Mouse (Mus musculus): ENCODE data around the gene Siglech. TPM values are rescaled to one million over a fixed set of nuclear protein-coding genes. Genes with fewer than 3 reads are reported as not detected.

The Siglech gene
- polyA plus RNA-seq, 1 experiment = 1.5 TPM

DNA sequence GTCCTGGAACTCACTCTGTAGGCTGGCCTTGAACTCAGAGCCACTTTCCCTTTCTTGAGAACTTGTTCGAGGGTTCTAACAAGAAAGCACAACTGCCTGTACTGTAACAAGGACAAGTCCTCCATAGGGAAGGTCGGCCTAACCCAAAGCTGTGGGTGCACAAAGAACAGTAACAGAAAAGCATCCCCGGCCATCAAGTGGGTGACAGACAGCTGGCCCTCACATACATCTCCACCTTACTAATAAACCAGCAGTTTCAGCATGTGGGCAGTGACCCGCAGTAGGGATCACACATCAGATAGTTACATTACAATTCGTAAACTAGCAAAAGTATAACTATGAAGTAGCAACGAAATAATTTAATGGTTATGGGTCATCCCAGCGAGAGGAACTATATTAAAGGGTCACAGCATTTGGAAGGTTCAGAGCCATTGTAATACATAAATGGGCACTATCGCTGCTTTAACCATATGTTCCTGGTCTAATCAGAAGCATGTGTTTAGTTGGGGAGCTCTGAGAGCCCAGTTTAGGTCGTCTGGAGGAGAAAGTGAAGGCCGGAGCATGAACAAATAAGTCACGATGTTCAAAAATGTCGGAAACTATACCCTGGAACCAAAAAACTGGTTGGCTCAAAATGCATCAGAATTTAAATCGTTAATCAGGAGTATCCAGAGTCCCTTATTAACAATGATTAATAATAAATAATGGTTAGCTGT lies 25.4 kb downstream of the Siglech start:
- peaks cover 14% of the 10 kb centered on the region for H3K36me3 ChIP-seq (ENCODE audit: control insufficient read depth, insufficient read depth, low read length)
- peak overlapping the region; percentile 86 for H3K4me3 ChIP-seq (ENCODE audit: low read depth, low read length)
- no peak overlapping the region for H3K27ac ChIP-seq (ENCODE audit: insufficient read depth, low read depth, low read length)
- 37% methylated on average over 13 of the region's 13 CpGs for WGBS
- peaks cover 2% of the 10 kb centered on the region; the same call in 1 of the 2 replicates for H3K4me1 ChIP-seq (ENCODE audit: control insufficient read depth, insufficient read depth, insufficient read length, low read length)
- TF ChIP-seq POLR2A (IDR thresholded peaks at IDR 0.05; ENCODE audit: low read depth, low read length) (no peak), CTCF (IDR thresholded peaks at IDR 0.05; ENCODE audit: extremely low read depth, insufficient read length, insufficient replicate concordance, low read depth, low read length) (no peak)
- H3K27me3 ChIP-seq (ENCODE audit: control insufficient read depth, insufficient read depth, low read length) = no peaks in the 10 kb centered on the region

DNA sequence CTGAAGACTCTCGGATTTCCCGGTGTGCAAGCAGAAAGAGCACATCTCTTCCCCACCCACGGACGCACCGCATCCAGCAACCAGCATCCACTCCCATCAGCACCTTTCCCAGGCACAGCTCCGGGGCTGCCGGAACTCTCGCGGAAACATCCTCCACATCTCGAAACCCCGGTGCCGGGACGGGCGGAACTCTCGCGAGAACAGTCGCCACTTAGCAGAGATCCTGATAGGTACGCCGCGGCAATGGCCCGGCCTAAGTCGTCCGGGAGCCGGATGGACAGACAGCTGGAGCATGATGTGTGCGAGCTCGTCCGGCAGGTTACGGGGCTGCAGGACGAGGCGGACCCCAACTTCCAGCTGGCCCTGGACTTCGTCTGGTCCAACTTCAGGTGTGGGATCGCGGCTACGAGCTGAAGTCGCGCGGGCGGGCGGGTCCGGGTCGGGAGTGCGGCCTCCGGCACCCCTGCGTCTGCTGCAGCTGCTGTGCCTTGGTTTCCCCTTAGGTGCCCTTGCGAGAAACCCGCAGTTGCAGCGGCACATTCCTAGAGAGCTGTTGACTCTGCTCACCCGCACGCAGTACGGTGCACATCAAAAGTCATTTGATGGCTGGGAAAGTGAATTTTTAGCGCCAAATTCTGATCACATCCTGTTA lies 26.1 kb downstream of the Siglech start, which contains the start of gene Tubgcp5:
TSS of gene Tubgcp5 (plus strand) at position 203 of the 652 bp plus-strand sequence.
- H3K27me3 ChIP-seq (ENCODE audit: control insufficient read depth, insufficient read depth, low read length) = no peaks in the 10 kb centered on the region
- H3K4me1 ChIP-seq (ENCODE audit: control insufficient read depth, insufficient read depth, insufficient read length, low read length) = peaks cover 2% of the 10 kb centered on the region; the same call in 1 of the 2 replicates
- H3K36me3 ChIP-seq (ENCODE audit: control insufficient read depth, insufficient read depth, low read length) = peaks cover 18% of the 10 kb centered on the region
- H3K27ac ChIP-seq (ENCODE audit: insufficient read depth, low read depth, low read length) = no peak within 1 kb of the TSS
- WGBS = under 1% methylated on average over 51 of the region's 51 CpGs
- TF ChIP-seq CTCF (IDR thresholded peaks at IDR 0.05; ENCODE audit: extremely low read depth, insufficient read length, insufficient replicate concordance, low read depth, low read length) (no peak), POLR2A (IDR thresholded peaks at IDR 0.05; ENCODE audit: low read depth, low read length) (peak; percentile 84)
- H3K4me3 ChIP-seq (ENCODE audit: low read depth, low read length) = peak within 1 kb of the TSS; percentile 86

DNA sequence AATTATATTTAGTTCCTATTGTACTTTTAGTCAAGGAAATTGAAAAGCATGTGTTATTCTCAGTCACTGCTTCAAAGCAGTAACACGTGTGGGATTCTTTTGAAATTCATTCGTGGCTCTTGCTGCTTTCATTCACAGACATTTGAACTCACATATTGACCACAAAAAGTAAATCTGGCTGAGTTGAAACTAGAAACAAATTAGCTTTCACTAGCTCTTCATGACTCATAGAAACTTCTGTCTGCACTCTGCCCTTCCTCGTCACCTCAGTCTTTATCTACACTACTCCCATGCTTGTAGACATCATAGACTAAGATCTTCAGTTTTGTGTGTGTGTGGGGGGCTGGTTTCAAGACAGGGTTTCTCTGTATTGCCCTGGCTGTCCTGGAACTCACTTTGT lies 32.0 kb downstream of the Siglech start:
- Histone ChIP-seq H3K4me3 (ENCODE audit: low read depth, low read length) (no peak overlapping the region), H3K27me3 (ENCODE audit: control insufficient read depth, insufficient read depth, low read length) (no peaks in the 10 kb centered on the region), H3K27ac (ENCODE audit: insufficient read depth, low read depth, low read length) (no peak overlapping the region), H3K36me3 (ENCODE audit: control insufficient read depth, insufficient read depth, low read length) (peaks cover 43% of the 10 kb centered on the region), H3K4me1 (ENCODE audit: control insufficient read depth, insufficient read depth, insufficient read length, low read length) (no peaks in the 10 kb centered on the region)
- TF ChIP-seq POLR2A (IDR thresholded peaks at IDR 0.05; ENCODE audit: low read depth, low read length) (no peak), CTCF (IDR thresholded peaks at IDR 0.05; ENCODE audit: extremely low read depth, insufficient read length, insufficient replicate concordance, low read depth, low read length) (no peak)
- 86% methylated on average over 3 of the region's 3 CpGs for WGBS

DNA sequence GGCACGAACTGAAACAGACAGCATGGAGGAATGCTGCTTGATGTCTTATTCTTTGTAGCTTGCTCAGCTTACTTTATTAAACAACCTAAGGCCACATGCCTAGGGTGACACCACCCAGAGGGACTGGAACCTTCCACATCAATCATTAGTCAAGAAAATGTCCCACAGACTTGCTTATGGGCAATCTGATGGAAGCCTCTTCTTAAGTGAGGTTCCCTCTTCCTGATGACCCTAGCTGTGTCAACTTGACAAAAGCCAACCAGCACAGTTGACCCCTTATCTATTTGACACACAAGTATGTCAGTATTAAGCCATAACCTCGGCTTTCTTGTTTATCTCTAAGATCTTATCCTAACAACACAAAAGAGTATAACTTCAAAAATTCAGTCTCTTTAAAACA lies 42.0 kb downstream of the Siglech start:
- peaks cover 53% of the 10 kb centered on the region for H3K36me3 ChIP-seq (ENCODE audit: control insufficient read depth, insufficient read depth, low read length)
- no peaks in the 10 kb centered on the region for H3K27me3 ChIP-seq (ENCODE audit: control insufficient read depth, insufficient read depth, low read length)

DNA sequence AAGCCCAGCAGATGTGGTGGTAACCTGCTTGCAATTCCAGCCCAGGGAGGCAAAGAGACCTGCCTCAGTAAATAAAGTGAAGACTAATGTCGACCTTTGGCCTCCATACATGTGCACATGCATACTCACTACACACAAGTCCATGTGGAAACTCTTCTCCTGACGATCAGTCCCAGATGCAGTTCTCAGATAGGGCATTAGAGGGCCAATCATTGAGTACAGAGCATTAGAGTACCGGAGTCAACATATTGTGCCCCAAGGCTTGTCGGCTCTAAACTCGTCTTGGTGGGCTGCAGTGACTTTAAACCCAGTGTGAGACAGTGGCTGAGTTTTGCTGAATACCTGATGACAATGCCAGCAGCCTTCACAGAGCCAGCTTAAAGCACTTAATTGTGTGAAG lies 56.5 kb downstream of the Siglech start:
- Histone ChIP-seq H3K36me3 (ENCODE audit: control insufficient read depth, insufficient read depth, low read length) (peaks cover 33% of the 10 kb centered on the region), H3K4me3 (ENCODE audit: low read depth, low read length) (no peak overlapping the region), H3K27me3 (ENCODE audit: control insufficient read depth, insufficient read depth, low read length) (no peaks in the 10 kb centered on the region), H3K27ac (ENCODE audit: insufficient read depth, low read depth, low read length) (no peak overlapping the region), H3K4me1 (ENCODE audit: control insufficient read depth, insufficient read depth, insufficient read length, low read length) (no peaks in the 10 kb centered on the region)
- WGBS = 90% methylated on average over 5 of the region's 5 CpGs
- TF ChIP-seq POLR2A (IDR thresholded peaks at IDR 0.05; ENCODE audit: low read depth, low read length) (no peak), CTCF (IDR thresholded peaks at IDR 0.05; ENCODE audit: extremely low read depth, insufficient read length, insufficient replicate concordance, low read depth, low read length) (no peak)

More for the DNA sequence above, 42.0 kb downstream of the Siglech start:
- Histone ChIP-seq H3K4me1 (ENCODE audit: control insufficient read depth, insufficient read depth, insufficient read length, low read length) (no peaks in the 10 kb centered on the region), H3K27ac (ENCODE audit: insufficient read depth, low read depth, low read length) (no peak overlapping the region), H3K4me3 (ENCODE audit: low read depth, low read length) (no peak overlapping the region)
- 74% methylated on average over 2 of the region's 2 CpGs for WGBS
- TF ChIP-seq CTCF (IDR thresholded peaks at IDR 0.05; ENCODE audit: extremely low read depth, insufficient read length, insufficient replicate concordance, low read depth, low read length) (no peak), POLR2A (IDR thresholded peaks at IDR 0.05; ENCODE audit: low read depth, low read length) (no peak)

DNA sequence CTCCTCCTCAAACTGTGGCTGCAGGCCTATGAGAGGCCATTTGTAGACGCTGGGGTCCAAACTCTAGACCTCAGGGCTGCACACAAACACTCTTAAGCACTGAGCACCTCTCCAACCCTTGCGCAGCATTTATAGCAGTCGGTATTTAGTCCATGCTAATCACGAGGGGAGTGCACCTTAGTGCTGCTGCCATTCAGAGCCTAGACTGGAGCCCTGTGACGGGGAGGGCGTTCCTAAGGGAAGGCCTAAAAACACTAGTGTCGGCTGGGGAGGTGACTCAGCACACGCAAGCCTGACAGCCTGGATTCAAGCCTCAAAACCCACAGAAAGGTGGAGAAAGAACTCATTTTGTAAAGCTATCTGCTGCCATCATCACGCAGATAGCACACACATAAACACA lies 59.6 kb downstream of the Siglech start:
- H3K27me3 ChIP-seq (ENCODE audit: control insufficient read depth, insufficient read depth, low read length) = no peaks in the 10 kb centered on the region
- H3K4me1 ChIP-seq (ENCODE audit: control insufficient read depth, insufficient read depth, insufficient read length, low read length) = no peaks in the 10 kb centered on the region
- H3K4me3 ChIP-seq (ENCODE audit: low read depth, low read length) = no peak overlapping the region
- H3K36me3 ChIP-seq (ENCODE audit: control insufficient read depth, insufficient read depth, low read length) = peaks cover 23% of the 10 kb centered on the region
- 87% methylated on average over 9 of the region's 9 CpGs for WGBS
- no peak overlapping the region for H3K27ac ChIP-seq (ENCODE audit: insufficient read depth, low read depth, low read length)
- TF ChIP-seq CTCF (IDR thresholded peaks at IDR 0.05; ENCODE audit: extremely low read depth, insufficient read length, insufficient replicate concordance, low read depth, low read length) (no peak), POLR2A (IDR thresholded peaks at IDR 0.05; ENCODE audit: low read depth, low read length) (no peak)

Other genes starting within 250 kb of the Siglech start
- 0.30 and 0.67 TPM in 2 replicates for gene Tubgcp5, start 26.0 kb downstream of the Siglech start, polyA plus RNA-seq (2012; rRNA removed)
- gene Cyfip1, start 73.6 kb downstream of the Siglech start, polyA plus RNA-seq (2012; rRNA removed) = 16.1 and 37.9 TPM in 2 replicates
- 28.3 and 44.3 TPM in 2 replicates for gene Nipa2, start 194.3 kb downstream of the Siglech start, polyA plus RNA-seq (2012; rRNA removed)